Mouse (Mus musculus) kidney, postnatal 4 days (tissue): ENCODE data around the gene Dennd2c.
A peak's percentile ranks its signal among the peaks of the same experiment; 100 is the strongest.

ENCODE experiments used
- DNase-seq, 2 experiments: peaks; one replicate each; pipeline ENCODE4 v3.0.0; 2021; ENCODE audit warnings: mixed read lengths in 2 of 2

The Dennd2c gene

GRCm38 (mm10) chr3:103102454-103103390 is at the start of gene Dennd2c:
Gene Dennd2c, plus strand, starts transcription at chr3:103102604.
- peak; percentile 98 to 99 for DNase-seq

- no peak for DNase-seq
Measured at GRCm38 (mm10) chr3:103056016-103056595, 46.3 kb upstream of the Dennd2c start.

DNA sequence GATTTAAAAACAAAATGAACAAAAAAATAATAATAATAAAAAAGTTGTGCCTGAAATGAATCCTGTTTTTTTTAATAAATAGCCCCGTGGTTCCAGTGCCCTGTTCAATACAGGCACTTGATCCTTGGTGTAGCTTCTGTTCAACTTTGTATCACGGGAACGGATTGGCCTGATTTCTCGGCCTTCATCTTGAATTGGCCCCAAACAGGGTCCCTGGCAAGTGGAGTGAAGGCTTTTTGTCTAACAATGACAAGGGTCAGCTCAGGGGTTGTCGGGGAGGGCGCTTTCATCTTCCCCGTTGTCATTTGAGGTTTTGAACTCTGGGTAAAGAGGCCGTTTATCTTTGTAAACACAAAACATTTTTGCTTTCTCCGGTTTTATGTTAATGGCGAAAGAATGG is 44.7 kb upstream of the Dennd2c start:
- DNase-seq = no peak

DNA sequence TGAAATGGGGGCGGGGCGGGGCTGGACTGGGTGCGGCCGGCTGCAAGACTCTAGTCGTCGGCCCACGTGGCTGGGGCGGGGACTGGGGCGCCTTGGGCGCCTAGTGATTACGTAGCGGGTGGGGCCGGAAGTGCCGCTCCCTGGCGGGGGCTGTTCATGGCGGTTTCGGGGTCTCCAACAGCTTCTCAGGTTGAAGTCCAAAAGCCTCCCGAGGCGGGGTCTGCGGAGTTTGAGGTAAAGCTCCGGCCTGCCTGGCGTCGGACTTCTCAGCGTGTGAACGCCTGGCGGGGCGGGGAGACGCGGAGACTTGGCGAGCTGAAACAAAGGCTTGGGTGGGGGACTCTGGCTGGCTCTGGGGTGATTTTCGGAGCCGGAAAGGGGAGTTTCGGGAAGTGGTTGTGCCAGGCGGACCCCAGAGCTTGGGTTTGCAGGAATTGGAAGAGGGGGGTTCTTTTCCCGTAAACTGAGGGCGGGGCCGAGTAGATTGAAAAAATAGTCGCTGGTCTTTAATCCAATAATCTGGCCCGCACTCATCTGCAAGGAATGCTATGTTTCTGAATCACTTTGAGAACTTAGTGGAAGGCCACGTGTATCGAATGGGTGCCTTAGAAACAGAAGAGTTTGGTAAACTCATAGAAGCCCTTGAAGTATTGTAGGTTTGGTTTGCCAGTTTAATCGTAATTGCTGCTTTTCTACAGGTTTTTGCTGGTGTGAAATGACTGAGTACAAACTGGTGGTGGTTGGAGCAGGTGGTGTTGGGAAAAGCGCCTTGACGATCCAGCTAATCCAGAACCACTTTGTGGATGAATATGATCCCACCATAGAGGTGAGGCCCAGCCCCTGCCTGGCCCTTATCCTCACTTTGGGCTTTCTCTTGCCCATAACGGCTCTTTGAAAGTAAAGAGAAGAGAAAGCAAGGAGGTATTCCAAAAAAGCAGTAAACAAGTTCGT is 43.9 kb upstream of the Dennd2c start, which contains the start of gene Nras:
TSS of gene Nras (plus strand) at position 79 of the 951 bp plus-strand sequence.
- peak; percentile 98 for DNase-seq

DNA sequence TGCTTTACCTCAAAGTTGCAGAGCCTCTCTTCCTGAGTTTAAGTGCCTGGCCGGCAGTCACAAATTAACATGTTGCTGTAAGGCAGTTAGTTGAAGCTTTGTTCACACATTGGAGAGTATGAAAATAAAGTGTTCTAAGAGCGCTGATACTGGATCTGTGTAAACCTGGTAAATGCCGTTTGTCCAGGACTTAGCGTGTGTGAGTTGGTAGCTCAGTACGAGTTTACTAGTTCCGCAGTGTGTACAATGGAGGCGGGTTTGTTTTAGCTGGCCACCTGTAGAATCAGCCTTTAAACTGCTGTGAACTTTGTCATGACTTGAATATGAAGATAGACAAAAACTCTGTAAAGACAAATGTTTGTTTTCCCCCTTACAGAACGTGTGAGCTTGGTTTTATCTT is 35.5 kb upstream of the Dennd2c start:
- no peak for DNase-seq

DNA sequence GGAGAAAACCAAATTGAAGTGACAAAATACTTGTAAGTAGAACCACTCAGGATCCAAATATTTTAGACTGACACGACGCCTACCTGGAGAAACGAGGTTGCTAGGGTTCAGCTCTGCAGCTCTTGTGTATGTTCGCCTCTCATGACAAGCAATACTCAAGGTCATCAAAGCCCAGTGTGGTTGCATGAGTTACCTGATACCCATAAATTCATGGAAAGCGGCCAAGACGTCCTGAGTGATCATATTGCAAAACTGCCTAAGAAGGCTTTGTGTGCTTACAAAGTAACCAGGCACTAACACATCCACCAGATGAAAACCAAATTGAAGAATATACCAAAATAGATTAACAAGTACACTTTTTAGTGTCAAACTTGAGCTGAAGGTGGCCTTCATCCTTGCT is 33.4 kb upstream of the Dennd2c start:
- DNase-seq = no peak

GRCm38 (mm10) chr3:103073771-103074170 is 28.6 kb upstream of the Dennd2c start, which contains the start of gene Ampd1:
Gene Ampd1, plus strand, starts transcription at chr3:103074014.
- DNase-seq = no peak

DNA sequence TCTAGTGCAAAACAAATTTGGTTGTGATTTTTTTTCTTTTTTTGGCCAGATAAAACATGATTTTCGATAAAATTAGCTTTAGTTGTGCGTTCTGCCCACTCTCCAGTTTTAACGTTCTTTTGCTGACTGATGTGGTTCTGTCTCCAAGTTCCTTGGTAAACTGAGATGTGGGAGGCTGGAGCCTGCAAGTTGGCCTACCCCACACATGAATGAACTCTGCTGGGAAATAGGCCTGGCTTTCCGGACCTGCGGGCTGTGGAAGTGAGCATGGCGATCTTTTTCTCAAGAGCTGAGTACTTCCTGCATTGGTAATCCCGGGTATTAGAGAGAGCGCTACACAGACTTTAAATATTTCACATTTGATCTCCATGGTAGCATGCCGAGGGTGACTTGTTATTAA is 26.5 kb upstream of the Dennd2c start:
- no peak for DNase-seq

DNA sequence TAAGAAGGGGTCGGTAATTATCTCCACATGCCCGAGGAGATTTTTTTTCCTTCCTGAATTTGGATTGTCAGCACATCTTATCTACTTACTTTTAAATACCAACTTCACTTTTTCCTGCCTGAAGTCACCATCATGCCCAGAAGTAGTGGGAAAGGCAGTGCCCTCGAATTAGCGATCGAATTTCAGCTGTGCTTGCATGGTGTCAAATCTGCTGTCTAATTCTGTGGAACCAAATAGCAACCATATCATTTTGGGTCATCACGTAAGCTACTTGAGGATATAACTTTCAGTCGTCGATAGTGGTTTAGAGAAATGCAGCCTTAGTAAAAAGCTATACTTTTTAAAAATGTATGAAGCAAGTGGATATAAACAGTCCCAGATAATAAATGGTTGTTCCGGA is 25.9 kb upstream of the Dennd2c start:
- no peak for DNase-seq

DNA sequence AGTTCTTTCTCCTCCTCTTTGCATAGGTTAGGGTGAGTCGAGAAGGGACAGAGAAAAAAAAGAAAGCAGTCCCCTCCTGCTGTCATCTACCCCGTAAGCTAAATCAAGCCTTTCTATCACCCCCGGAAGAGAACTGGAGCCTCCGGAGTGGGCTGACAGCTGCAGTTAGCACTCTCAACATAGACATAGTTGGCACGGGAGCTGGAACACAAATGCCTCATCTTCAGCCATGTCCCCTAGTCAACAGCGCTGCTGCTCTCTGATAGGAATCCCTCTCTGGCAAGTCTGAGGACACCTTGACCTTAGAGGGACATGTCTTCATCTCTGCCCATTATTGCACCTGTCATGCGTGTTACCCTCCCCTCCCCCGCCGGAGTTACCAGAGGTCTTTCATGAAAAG is 23.1 kb upstream of the Dennd2c start:
- DNase-seq = no peak

GRCm38 (mm10) chr3:103081051-103081450 is 21.4 kb upstream of the Dennd2c start:
- no peak for DNase-seq

DNA sequence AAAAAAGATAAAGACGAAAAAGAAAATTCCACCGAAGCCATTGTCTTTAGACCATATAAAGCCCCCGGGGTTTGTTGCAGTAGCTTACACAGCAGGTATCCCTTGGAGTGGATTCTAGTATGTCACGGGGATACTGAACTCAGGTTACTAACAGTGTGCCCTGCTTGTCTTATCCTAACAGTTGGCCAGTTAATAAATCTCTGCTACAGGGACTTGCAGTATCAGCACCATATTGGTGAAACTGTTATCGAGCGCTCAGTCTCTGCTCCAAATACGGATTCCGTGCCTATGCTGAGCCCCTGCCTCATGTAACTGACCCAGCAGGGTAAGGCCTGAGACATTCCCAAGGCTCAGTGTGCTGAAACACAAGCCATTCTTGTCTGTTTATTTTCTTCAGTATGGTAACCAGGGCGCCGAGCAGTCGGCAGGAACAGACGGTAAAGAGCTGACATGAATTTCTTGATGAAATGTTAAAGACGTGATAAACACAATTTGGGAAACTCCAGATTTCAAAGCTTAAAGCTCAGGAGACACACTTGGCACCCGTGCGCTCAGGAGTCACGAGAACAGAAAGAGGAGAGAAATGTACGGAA is 20.4 kb upstream of the Dennd2c start:
- DNase-seq = no peak

DNA sequence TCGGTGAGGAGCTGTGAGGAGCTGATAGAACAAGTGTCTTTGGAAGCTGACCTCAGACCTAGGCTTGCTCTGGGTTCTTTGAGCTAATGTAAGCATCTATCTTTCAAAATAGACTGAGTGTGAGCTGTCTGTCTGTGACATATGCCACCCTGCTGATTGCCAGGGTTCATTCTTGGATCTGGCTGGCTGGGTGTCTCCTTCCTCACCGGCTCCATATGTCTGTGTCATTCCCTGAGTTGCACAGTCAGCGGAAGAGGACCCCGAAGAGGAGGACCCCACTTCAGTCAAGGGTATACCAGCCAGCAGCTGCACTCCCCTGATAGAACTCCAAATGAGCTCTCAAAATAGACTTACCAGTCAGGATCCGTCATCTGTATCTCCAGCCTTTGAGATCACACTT is 19.6 kb upstream of the Dennd2c start:
- no peak for DNase-seq

GRCm38 (mm10) chr3:103085986-103086385 is 16.4 kb upstream of the Dennd2c start:
- DNase-seq = no peak

- no peak for DNase-seq
Measured at GRCm38 (mm10) chr3:103091753-103092152, 10.7 kb upstream of the Dennd2c start.

- DNase-seq = no peak
Measured at GRCm38 (mm10) chr3:103098662-103099061, 3.7 kb upstream of the Dennd2c start.

DNA sequence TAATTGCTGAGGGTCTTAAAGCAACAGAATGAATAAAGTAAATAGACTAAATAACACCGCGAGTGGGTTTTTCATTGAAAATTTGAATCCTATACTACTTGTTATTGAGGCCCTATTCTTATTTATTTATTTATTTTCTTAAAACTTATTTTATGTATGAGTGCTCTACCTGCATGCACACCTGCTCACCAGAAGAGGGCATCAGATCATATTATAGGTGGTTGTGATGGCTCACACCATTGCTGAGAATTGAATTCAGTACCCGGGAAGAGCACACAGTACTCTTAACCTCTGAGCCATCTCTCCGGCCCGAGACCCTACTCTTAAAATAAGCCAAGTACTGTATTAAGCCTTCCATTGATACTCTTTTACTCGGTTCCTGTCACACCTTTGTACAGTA is 2.7 kb upstream of the Dennd2c start:
- DNase-seq = no peak

- DNase-seq = no peak
Measured at GRCm38 (mm10) chr3:103100735-103101134, 1.7 kb upstream of the Dennd2c start.

DNA sequence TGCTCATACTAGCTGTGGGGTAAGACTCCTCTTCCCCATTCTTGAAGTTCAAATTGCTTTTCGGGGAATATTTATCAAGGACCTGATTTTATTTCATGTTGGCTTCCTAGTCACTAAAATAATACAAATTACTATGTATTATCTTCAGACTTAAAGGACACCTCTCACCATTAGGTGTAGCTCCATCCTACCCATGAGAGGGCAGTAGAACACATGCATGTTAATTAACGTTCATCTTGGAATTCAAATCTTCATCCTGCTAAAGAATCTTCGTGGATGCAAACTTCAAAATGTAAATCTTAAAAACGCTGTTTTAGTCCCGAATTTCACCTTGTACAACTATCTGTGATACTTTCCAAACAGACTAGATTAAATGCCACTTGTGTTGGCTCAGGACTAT is 1.2 kb upstream of the Dennd2c start:
- DNase-seq = no peak

GRCm38 (mm10) chr3:103101909-103102308 is 495 bp upstream of the Dennd2c start:
- DNase-seq = peak in 1 of 2 experiments; percentile 15

- no peak for DNase-seq
Measured at GRCm38 (mm10) chr3:103107565-103108240, 5.3 kb downstream of the Dennd2c start.

DNA sequence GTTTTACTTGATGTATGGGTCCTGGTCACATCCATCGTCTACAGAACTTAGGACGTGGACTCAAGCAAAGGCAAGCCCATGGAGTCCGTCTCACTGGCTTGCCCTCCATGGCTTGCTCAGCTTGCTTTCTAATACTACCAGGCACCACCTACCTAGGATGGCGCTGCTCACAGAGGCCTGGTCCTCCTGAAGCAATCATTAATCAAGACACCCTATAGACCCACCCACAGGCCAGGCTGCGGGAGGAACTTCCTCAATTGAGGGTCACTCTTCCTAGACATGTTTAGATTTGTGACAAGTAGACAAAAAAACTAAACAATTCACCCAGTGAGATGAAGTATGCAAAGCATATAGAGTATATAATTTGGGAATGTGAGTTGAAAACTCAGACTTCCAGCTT is 9.8 kb downstream of the Dennd2c start:
- no peak for DNase-seq
